Mouse (Mus musculus) Patski (cell line): Measurements from ENCODE around the gene Mif. TPM values are rescaled to one million over a fixed set of nuclear protein-coding genes. Genes with fewer than 3 reads are reported as not detected.
A peak's percentile ranks its signal among the peaks of the same experiment; 100 is the strongest.
"Not testable (repeated sequence)": the region's sequence is repeated elsewhere in the genome, so short reads cannot be mapped to it uniquely, and the experiment has no call there.

Experiments used
- ATAC-seq: fragments of 100-300 bp; one replicate; pipeline ENCODE4 v1.8.0; 2021
- CTCF ChIA-PET: fragments of 350-600 bp; sonication (Branson Sonifier 250); formaldehyde crosslinking; loops from one replicate; lab custom pipeline; 2022; ENCODE audit warnings: inconsistent platforms; lab: Charles Lee
- POLR2A ChIA-PET: fragments of 350-600 bp; sonication (Branson Sonifier 250); formaldehyde crosslinking; loops from one replicate; lab custom pipeline; 2022; ENCODE audit warnings: antibody characterized with exemption, inconsistent platforms; lab: Charles Lee
- DNase-seq: peaks from one replicate; pipeline ENCODE4 v3.0.0-alpha.2; 2011; ENCODE audit warnings: low read depth, low spot score
- H3K27me3 ChIP-seq: fragments of 371-371 bp; one replicate; pipeline ENCODE4 v1.5.1; 2021
- CTCF ChIP-seq: fragments of 100-300 bp; IDR thresholded peaks from one replicate; pipeline ENCODE4 v1.5.1; 2021
- in situ Hi-C: fragments of 300-500 bp; cut with MboI; formaldehyde crosslinking; loops from 3 replicates; pipeline ENCODE4 v1.11.1; 2018; ENCODE audit warnings: low pct_unique_long_range_greater_than_20kb, mixed read lengths
- polyA plus RNA-seq: library from polyadenylated mRNA; unstranded; gene quantifications from one replicate; pipeline ENCODE4 v1.2.3, GENCODE M21; 2021

The Mif gene
- polyA plus RNA-seq, result 592 TPM

DNA sequence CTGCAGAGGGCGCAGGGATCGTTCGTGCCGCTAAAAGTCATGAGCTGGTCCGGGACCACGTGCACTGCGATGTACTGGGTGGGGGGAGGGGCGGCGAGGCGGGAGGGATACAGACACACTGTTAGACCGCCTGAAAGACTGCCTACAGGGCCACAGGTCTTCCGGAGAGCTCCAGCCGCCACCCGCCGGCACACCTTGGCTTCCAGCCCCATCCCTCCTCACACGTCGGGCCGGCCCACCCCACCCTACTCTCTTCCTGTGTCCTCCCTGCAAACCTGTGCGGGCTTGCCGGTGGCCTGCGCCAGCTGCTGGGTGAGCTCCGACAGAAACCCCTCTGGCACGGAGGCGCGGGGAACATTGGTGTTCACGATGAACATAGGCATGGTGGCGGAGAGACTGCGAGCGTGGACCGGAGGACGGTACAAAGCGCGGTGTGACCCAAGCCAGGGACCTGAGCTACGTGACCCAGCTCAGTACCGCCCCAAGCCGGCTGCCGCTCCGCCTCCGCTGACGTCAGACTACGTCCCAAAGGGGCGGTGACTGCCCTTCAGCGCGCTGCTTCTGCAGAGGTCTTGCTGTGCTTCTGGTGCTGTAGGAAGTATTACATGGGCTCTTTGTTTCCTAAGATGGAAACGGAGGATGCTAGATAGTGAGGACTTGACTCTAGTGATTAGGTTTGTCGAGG, at the start of gene Mif:
TSS of gene Mif (minus strand) at position 455 of the 685 bp plus-strand sequence.
- not testable (repeated sequence) for DNase-seq, H3K27me3 ChIP-seq
- ATAC-seq, result peak; percentile 95
- POLR2A ChIA-PET, result interaction anchor here (1.4 kb wide), 1 partner anchor 144 kb away, joined by 6 read pairs; no protein-coding TSS in a partner anchor
- in situ Hi-C loops, result loop anchor here (5.0 kb wide), 4 partner anchors 92 to 273 kb away; partner anchors contain the start of genes Ggt5 and Gm5134
- CTCF ChIA-PET, result interaction anchor here (1.3 to 1.4 kb wide), 2 partner anchors 12 to 70 kb away, joined by 4 read pairs; no protein-coding TSS in a partner anchor

DNA sequence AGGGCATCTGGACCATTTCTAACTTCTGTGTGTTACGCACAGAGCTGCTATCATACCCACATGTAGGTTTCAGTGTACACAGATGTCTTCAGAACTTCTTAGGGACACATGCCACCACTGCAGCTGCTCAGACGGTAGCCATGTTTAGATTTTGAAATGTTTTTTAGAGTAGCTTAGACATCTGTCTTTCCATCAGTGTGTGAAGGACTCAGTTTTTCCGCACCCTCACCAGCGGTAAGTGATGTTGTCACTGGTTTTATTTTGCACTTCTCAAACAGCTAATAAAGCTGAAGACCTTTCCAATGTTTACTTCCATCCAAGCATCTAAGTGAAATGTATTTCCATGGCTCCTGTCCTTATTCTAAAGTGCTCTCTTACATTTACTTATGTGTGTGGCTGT, 46.8 kb upstream of the Mif start:
- in situ Hi-C loops, result no loop called here
- CTCF ChIA-PET, result no interaction called here
- no peak for TF ChIP-seq CTCF
- no peak for ATAC-seq
- no peaks in the 10 kb centered on the region for H3K27me3 ChIP-seq
- no peak for DNase-seq
- POLR2A ChIA-PET, result interaction anchor here (1.0 kb wide), 1 partner anchor 14 kb away, joined by 4 read pairs; the partner anchor contains the start of gene Smarcb1

DNA sequence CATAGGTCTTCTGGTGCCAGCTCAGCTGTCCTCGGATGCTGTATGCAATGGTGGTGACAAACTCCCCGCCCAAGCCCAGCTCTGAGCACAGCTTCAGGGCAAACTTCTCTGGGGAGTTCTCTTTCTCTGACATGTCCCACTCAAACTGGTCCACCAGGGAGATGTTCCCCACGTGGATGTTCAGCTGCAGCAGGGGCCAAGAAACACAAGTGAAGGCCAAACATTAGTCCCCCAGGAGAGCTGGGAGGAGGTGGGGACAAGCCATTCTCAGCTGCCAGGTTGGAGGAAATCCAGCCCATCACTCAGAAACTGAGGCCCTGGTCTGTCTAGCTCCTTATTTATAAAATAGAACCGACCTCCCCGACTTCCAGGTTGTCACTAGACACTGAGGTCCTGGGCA, 44.4 kb upstream of the Mif start:
- no peak for DNase-seq

DNA sequence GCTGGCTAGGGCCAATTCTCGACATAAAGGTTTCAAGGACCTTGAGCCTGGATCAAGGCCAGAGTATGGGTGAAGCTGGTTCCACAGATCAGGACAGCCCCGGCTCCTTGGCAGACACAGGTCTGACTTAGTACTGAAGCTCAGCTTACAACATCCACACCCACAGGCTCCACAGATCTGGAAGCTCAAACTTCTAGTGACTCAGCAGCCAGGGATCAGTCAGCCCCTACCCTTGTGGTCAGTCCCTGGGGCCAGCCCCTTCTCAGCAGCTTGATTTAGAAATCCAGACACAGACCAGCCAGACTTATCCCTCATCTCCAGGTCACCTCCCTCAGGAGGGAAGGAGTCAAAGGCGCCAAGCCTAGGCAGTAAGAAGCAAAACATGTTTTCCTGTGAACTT, 38.8 kb upstream of the Mif start:
- in situ Hi-C loops, result no loop called here
- CTCF ChIA-PET, result interaction anchor here (1.1 to 2.5 kb wide), 4 partner anchors 13 to 53 kb away, joined by 3 to 9 read pairs (median 6); no protein-coding TSS in a partner anchor
- POLR2A ChIA-PET, result interaction anchor here (1.4 kb wide), 1 partner anchor 24 kb away, joined by 3 read pairs; no protein-coding TSS in a partner anchor
- ATAC-seq, result peak; percentile 97
- DNase-seq, result peak; percentile 83
- TF ChIP-seq CTCF, result no peak
- no peaks in the 10 kb centered on the region for H3K27me3 ChIP-seq

More for the DNA sequence above, 44.4 kb upstream of the Mif start:
- ChIA-PET CTCF (interaction anchor here (1.5 to 1.6 kb wide), 2 partner anchors 11 to 14 kb away, joined by 4 to 8 read pairs; no protein-coding TSS in a partner anchor), POLR2A (interaction anchor here (1.0 to 1.1 kb wide), 2 partner anchors 10 to 17 kb away, joined by 3 read pairs; partner anchors contain the start of gene Smarcb1)
- H3K27me3 ChIP-seq, result no peaks in the 10 kb centered on the region
- TF ChIP-seq CTCF, result no peak
- ATAC-seq, result no peak
- in situ Hi-C loops, result no loop called here

DNA sequence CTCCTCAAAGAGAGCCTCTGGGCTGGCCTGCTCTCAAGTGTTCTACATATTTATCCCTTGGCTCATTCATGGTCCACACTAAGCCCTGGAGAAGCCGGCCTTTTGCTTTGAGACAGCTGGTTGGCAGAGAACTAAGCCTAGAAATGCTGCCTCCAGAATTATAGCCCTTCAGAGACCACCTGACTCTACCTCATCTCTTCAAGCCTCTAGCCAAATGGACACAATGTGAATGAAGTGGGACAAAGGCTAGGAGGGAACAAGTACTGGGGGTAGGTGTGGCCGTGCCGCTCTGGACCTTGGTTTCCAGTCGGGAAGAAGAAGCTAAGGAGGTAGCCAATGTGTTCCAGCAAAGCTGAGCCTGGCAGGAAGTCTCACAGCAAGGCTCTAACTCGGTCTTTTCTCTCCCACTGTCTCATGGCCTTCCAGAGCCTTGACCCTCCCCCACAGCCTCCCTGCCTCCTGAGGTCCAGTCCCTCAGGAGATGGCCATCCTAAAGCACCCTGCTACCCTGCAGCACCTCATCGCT, 38.1 kb upstream of the Mif start:
- H3K27me3 ChIP-seq, result no peaks in the 10 kb centered on the region
- ChIA-PET CTCF (interaction anchor here (1.1 to 2.5 kb wide), 7 partner anchors 13 to 54 kb away, joined by 3 to 9 read pairs (median 4); no protein-coding TSS in a partner anchor), POLR2A (interaction anchor here (1.4 kb wide), 1 partner anchor 25 kb away, joined by 3 read pairs; no protein-coding TSS in a partner anchor)
- no peak for TF ChIP-seq CTCF
- ATAC-seq (no peak), DNase-seq (no peak)
- in situ Hi-C loops, result no loop called here

DNA sequence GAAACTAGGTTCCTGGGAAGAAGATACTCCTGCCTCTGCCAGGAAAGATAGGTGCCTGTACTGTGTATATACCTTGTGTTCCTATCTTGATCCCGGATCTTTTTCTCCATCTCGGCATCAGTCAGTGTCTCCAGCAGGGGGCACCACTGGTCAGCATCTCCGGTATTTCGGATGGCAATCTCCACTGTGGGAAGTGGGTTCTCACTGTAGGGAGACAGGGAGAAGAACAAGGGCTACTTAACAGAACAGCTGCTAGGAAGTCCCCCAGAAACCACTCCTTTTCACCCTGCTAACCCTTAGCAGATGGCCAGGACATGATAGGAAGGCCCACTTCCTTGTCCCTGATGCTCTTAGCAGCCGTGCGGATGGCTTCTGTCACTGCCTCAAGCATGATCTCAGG, 37.3 kb upstream of the Mif start:
- no peak for ATAC-seq
- ChIA-PET CTCF (interaction anchor here (1.2 to 2.5 kb wide), 6 partner anchors 14 to 52 kb away, joined by 4 to 9 read pairs (median 4); no protein-coding TSS in a partner anchor), POLR2A (no interaction called here)
- no peak for DNase-seq
- in situ Hi-C loops, result no loop called here
- H3K27me3 ChIP-seq, result no peaks in the 10 kb centered on the region
- TF ChIP-seq CTCF, result no peak

DNA sequence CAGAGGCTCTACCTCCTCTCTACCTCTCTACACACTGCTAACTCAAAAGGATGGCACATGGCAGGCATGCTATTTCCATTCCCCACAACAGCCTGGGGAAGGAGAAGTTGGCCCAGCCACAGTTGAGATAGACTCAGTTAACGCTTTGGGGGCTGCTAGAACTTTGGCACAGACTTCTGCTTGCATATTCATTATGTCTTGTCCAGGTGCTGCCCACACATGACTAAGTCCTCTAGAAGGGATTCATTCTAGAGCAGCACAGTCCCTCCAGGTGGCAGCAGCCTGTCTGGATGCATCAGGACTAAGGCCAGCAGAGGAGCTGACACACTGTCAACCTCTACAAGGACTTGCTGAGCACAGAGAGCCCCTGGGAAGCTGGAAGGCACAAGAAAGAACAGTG, 36.2 kb upstream of the Mif start:
- CTCF ChIA-PET, result interaction anchor here (1.6 to 1.8 kb wide), 3 partner anchors 14 to 26 kb away, joined by 4 read pairs; no protein-coding TSS in a partner anchor
- ATAC-seq, result no peak
- POLR2A ChIA-PET, result no interaction called here
- TF ChIP-seq CTCF, result no peak
- in situ Hi-C loops, result no loop called here
- no peak for DNase-seq
- no peaks in the 10 kb centered on the region for H3K27me3 ChIP-seq

DNA sequence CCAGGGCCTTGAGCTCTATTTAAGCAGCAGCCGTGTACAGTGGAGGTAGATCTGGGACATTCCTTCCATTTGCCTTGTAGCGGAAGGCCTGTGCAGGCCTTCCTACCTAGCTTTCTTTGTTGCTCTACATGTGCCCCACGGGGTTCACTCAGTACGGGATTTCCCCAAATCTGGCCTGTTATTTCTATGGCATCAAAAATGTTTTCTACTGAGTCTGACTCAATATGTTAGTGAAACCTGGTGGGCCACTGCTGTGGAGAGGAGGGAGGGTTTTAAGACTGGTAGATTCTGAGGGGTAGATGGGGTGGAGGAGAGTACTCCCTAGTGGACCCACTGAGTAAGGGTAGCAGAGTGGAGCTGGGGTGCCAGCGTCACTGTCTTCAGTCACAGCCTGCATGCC, 35.7 kb upstream of the Mif start:
- ChIA-PET CTCF (interaction anchor here (1.6 to 1.8 kb wide), 2 partner anchors 14 to 17 kb away, joined by 4 read pairs; no protein-coding TSS in a partner anchor), POLR2A (interaction anchor here (0.9 kb wide), 1 partner anchor 36 kb away, joined by 3 read pairs; no protein-coding TSS in a partner anchor)
- no peak for TF ChIP-seq CTCF
- DNase-seq (no peak), ATAC-seq (no peak)
- in situ Hi-C loops, result no loop called here
- H3K27me3 ChIP-seq, result no peaks in the 10 kb centered on the region

DNA sequence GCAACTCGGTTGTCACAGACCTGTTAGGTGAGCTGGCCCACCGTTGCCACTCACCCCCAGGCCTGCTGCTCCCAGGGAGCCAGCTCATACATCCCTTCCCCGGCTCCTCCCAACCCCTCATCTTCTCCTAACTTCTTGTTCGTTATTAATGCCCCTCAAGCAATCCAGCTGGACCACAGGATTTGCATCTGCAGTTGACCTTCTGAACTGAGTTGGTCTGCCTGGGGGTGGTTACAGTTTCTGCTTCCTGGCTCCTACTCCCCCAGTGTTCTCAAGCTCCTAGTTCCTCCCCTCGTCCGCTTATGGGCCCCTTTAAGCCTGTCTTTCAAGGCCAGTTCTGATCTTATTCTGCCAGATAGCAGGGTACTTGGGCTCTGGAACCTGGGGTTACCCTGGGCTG, 34.6 kb upstream of the Mif start:
- POLR2A ChIA-PET, result interaction anchor here (0.9 kb wide), 2 partner anchors 9 to 37 kb away, joined by 3 read pairs; no protein-coding TSS in a partner anchor
- in situ Hi-C loops, result no loop called here
- ATAC-seq (no peak), DNase-seq (no peak)
- CTCF ChIA-PET, result interaction anchor here (1.1 to 1.8 kb wide), 2 partner anchors 13 to 36 kb away, joined by 3 to 4 read pairs; no protein-coding TSS in a partner anchor
- no peaks in the 10 kb centered on the region for H3K27me3 ChIP-seq
- no peak for TF ChIP-seq CTCF

DNA sequence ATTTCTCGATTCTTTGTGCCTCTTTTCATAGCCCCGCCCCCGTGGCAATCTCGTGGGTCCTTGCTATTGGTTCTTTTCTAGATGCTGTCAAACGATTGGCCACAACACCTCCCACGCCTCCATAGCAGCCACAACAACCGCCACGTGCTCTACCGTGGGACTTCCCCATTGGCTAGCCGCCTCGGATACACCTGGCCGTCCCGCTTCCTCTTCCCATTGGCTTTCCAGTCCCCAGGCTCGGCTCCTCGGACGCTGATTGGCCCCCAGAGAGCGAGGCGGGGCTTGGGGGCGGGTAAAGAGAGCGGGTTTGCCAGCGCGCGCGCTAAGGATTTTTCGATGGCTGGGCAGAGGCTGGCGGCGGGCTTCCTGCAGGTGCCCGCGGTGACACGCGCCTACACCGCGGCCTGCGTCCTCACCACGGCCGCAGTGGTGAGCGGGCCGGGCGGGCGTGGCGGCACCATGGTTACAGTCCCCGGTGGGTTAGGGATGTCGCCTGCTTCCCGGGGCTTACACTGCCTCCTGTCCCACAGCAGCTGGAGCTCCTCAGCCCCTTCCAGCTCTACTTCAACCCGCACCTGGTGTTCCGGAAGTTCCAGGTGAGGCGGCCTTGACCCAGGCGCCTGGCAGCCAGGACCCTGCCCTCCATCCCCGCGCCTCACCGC, 33.2 kb upstream of the Mif start, which contains the start of gene Derl3:
TSS of gene Derl3 (plus strand) at position 325 of the 662 bp plus-strand sequence.
- peak; percentile 74 for ATAC-seq
- no peak for TF ChIP-seq CTCF

More for the DNA sequence above, 33.2 kb upstream of the Mif start, which contains the start of gene Derl3:
- H3K27me3 ChIP-seq, result no peaks in the 10 kb centered on the region
- ChIA-PET CTCF (interaction anchor here (1.1 kb wide), 1 partner anchor 34 kb away, joined by 3 read pairs; no protein-coding TSS in a partner anchor), POLR2A (no interaction called here)
- in situ Hi-C loops, result no loop called here
- DNase-seq, result no peak
